Mouse (Mus musculus) heart, adult 2 months (tissue): ENCODE results near the gene Gas2l1.

Experiments
- CTCF ChIP-seq: fragments of 200-600 bp; IDR thresholded peaks from 2 replicates; pipeline ENCODE4 v1.8.1; 2022; ENCODE audit warnings: antibody characterized with exemption, mild to moderate bottlenecking, moderate library complexity
- EP300 ChIP-seq: fragments of 200-500 bp; IDR thresholded peaks from 2 replicates; pipeline ENCODE4 v1.6.1; 2011; ENCODE audit warnings: low read depth, low read length, control low read depth; ENCODE audit not compliant: insufficient read depth
- POLR2A ChIP-seq: fragments of 200-500 bp; IDR thresholded peaks from 2 replicates; pipeline ENCODE4 v1.6.1; 2011; ENCODE audit warnings: mild to moderate bottlenecking, low read depth, low read length, control low read depth; ENCODE audit not compliant: insufficient read depth

DNA sequence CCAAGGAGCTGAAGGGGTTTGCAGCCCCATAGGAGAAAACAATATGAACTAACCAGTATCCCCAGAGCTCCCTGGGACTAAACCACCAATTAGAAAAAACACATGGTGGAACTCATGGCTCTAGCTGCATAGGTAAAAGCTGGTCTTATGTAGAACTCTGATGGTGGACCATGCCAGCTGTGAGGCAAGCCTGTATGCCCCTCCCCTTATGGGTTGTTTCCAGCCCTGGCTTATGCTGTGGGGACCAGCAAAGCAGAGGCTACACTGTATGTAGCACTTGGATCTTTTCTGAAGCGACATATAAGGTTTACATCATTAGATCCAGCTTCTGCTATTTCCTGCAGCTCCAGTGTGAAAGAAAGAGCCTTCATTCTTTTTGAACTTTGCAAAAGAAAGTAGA is 57.9 kb downstream of the Gas2l1 start:
- TF ChIP-seq CTCF: no peak
- no peak for TF ChIP-seq EP300
- TF ChIP-seq POLR2A: no peak
